Mouse (Mus musculus): Measurements from ENCODE around the gene Uggt1.

Gene Uggt1

DNA sequence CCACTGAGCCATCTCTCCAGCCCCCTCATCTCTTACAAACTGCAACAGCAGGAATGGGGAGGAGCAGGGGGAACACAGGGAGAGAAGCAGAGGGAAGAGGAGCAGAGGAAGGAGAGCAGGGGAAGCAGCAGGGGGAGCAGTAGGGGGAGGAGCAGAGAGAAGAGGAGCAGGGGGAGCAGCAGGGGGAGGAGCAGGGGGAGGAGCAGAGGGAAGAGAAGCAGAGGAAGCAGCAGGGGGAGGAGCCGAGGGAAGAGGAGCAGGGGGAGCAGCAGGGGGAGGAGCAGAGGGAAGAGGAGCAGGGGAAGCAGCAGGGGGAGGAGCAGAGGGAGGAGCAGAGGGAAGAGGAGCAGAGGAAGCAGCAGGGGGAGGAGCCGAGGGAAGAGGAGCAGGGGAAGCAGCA is 14.1 kb upstream of the Uggt1 start:
- intact Hi-C loops (cut with DNase I) = no loop called here

DNA sequence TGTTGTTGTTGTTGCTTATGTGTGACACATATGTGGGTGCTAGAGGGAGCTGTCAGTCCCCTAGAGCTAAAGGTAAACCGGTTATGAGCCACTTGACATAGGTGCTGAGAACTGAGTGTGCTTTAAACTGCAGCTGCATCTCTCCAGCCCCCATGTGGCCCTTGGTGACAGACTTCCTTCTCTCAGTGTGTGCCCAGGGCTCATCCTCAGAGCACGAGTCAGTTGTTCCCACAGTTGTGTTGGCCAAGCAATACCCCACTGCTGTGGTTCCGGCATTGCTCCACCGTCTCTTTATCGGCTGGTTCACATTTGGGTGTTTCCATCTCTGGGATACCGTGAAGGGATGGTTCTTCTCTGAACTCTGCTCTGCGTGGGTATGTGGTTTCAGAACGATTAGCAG is 12.8 kb upstream of the Uggt1 start:
- intact Hi-C loops (cut with DNase I) = no loop called here

DNA sequence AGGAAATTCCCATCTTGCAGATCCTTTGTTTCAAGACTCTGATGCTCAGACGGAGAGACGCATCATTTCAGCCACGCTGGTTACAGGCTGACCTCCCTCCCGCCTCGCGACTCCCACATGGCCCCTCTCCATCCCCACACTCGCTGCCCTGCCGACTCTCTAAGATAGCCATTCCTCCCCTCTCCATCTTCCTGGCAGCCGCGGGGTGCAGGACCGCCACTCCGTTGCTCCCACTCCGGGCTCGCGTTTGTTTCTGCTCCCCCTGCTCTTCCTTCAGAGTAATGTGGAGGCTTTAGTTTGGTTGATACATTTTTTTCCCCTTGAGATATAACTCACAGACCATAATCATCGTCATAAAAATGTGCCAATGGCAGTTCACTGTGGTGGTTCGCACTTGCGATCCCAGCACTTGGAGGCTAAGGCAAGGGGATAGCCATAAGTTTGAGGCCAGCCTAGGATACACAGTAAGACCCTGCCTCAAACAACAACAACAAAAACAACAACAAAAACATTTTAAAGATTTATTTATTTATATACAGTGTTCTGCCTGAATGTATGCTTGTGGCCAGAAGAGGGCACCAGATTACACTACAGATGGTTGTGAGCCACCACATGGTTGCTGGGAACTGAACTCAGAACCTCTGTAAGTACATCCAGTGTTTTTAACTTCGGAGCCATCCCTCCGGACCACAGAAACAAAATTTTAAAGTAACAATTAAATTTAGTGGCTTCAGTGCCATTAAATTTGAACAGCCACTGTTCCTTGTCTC is 11.5 kb upstream of the Uggt1 start:
- intact Hi-C loops (cut with DNase I) = loop anchor here (1.0 kb wide), 1 partner anchor 23 kb away; no protein-coding TSS in a partner anchor

DNA sequence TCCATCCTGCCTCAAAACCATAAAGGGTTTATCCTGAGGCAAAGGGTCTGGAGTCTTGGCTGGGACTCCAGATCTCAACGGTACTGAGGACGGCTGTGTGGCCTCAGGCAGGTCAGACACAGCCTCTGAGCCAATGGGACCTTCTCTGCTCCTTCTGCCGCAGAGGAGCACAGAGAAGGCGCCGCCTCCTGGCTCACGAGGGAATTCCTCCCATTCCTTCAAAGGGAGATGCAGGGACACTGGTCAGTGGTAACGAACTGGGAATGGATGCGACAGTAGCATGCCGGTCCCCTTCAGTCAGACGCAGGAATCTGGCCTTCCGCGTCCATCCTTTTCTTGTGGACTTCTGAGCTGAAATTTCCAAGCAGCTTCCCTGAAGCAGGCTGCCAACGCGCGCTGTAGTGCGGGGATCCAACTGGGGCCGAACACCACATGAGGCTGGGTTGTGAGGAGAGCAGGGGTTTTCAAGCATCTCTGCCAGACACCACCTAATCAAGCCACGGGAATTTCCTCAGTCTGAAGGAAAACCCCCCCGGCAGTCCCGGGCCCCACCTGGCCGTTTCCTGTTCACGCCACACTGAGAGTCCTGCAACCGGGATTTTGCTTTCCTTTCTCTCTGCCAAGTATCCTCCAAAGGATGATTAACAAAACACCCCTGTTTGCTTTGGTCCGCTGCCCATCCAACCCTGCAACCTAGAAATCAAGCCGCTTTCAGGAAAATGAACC is 10.3 kb upstream of the Uggt1 start:
- intact Hi-C loops (cut with DNase I) = loop anchor here (1.0 to 5.0 kb wide), 3 partner anchors 25 to 107 kb away; no protein-coding TSS in a partner anchor

DNA sequence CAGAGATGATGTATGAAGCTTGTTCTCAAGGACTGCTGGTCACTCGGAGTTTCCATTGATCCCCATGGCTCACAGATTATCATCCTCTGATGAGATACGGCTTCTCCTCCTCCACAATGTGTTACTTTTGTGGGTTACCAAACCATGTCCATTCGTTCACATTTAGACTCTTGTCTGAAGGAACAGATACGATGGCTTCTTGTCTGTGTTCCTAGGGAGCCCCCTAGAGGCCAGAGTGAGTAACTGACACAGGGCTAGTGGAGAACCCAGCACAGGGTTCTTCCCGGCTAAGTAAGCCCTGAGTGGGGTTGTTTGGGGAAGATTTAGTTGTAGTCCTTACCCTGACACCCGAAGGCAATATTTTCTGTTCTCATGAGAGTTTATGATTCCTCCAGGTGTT is 8.3 kb upstream of the Uggt1 start:
- intact Hi-C loops (cut with DNase I) = loop anchor here (5.0 kb wide), 2 partner anchors 40 to 105 kb away; no protein-coding TSS in a partner anchor

DNA sequence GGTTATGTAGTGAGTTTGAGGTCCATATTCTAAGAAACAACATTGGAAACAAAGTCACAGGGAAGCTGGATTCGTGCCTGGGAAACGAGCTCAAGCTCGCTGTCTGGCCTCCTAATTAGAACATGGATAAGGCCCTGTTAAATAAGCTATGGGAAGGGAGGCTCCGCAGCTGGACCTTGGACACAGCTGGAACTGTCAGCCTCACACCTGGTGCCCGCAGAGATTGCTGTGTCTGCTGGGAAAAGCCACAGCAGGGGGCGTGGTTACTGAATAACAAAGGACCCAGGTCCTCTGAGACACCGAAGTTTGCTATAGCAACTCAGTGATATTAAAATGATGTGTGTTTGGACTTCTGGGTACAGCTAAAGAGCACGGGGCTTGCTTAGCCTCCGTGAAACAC is 6.9 kb upstream of the Uggt1 start:
- intact Hi-C loops (cut with DNase I) = loop anchor here (5.0 kb wide), 2 partner anchors 39 to 104 kb away; no protein-coding TSS in a partner anchor

DNA sequence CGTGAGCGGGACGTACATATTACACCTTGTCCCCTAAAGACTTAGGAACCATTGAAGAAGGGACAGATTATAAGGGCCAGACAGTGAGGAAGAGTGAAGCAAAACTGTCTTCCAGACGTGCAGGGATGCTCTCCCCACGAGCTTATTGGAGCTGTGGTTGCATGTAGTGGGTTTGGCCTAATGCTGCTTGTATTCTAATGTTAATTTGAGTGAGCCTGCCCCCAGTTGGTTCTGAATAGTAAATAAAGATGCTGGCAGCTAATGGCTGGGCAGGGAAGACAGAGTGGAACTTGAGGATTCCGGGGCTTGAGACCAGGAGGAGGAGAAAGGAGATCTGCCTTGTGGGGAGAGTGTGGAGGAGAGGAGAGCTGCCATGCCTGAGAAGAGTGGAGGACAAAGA is 2.2 kb upstream of the Uggt1 start:
- intact Hi-C loops (cut with DNase I) = loop anchor here (10.0 kb wide), 1 partner anchor 172 kb away; no protein-coding TSS in a partner anchor

DNA sequence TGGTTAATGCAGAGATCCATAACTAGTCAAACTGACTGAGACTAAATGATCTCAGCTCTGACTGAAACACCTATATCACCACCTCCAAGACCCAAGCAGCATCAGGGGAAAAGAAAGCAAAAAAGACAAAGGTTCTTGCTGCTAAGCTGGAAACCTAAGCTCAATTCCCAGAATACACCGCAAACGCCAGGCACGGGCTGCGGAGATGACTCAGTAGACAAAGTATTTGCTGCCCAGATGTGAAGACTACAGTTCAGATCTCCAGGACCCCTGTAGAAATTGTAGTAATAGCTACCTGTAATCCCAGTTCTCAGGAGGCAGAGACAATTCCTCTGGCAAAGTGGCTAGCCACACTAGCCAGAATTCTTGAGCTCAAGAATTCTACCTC is 302 bp upstream of the Uggt1 start:
- intact Hi-C loops (cut with DNase I) = loop anchor here (10.0 kb wide), 1 partner anchor 170 kb away; no protein-coding TSS in a partner anchor

DNA sequence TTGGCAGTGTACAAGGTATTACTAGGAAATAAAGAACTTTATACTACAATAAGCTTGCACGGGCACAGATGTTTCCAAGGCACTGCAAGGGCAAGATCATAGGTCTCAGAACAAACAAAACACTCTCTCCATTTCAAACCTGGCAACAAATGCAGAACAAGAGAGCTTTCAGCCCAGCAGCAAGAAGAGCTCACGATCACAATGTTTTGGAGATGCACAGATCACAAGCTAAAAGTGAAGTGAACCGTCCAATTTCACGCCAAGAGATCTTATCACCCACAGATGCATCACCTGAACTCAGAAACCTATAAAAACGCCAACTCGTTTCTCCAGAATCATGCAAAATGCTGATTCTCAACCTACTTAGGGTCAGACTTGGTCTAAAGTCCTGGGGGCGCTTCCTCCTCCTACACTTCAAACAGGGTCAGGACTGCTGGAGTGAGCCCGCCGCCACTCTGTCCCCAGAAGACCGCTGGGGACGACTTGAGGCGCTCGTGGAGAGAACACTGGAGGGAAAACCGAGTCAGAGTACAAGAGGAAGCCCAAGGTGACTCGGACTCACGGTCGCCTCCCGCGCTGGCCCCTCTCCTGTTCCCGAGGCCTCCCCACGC is 968 bp downstream of the Uggt1 start:
- intact Hi-C loops (cut with DNase I) = loop anchor here (10.0 kb wide), 1 partner anchor 169 kb away; no protein-coding TSS in a partner anchor

DNA sequence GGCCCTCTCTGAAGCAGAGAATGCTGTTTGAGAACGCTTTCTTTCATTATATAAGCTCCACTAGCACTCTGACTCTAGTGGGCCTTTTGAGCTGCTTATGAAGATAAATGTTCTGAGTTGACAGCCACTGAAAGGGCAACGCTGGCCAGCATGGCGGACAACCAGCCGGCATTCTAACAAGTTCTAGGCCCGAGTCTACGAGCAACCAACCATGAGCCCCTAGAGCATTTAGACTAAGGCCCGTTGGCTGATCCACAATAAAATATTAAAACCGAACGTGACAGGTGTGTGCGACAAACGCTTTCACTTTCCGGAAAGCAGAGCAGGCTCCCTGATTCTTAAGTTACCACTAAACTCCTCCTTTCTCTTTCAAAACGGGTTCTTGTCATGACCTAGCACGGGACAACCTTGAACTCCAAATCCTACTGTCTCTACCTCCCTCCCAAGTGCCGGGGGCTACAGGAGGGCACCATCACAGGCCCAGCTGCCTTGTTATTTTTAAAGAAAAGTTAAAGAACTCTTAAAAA is 2.6 kb downstream of the Uggt1 start:
- intact Hi-C loops (cut with DNase I) = loop anchor here (10.0 kb wide), 1 partner anchor 167 kb away; no protein-coding TSS in a partner anchor

DNA sequence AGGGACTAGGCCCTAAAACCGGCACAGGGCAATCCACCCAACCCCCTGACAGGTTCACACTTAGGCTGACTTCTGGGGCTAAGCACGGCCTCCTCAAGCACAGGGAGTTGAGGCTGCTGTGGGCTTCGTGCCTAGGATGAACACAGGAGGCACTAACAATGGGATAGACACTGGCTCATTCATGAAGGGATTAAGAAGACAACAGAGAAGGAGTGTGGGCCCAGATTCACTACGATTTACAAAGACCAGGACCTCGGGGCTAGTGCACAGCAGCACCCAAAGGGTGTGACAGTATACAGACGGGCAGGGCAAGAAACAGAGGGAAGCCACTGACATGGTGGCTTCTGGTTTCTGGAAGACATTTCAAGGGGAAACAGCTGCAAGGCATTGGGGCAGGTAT is 4.3 kb downstream of the Uggt1 start:
- intact Hi-C loops (cut with DNase I) = loop anchor here (10.0 kb wide), 1 partner anchor 165 kb away; no protein-coding TSS in a partner anchor

DNA sequence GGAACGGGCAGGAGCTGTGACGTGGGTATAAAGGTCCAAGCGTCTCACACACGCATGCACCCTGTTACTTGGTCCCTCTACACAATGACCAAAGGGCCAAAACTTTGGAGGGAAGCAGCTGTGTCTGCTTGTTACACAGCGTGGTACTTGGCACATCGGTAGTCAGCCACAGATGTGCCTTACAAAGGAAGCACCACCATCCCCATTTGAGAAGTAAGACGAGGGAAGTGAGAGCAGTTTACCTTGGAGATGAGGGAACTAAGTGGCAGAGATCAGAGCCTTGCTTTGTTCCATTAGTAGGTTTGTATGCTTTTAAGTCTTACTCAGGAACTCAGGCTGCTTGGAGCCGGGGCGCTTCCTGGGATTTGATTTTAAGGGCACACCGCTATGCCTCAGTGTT is 5.1 kb downstream of the Uggt1 start:
- intact Hi-C loops (cut with DNase I) = no loop called here

DNA sequence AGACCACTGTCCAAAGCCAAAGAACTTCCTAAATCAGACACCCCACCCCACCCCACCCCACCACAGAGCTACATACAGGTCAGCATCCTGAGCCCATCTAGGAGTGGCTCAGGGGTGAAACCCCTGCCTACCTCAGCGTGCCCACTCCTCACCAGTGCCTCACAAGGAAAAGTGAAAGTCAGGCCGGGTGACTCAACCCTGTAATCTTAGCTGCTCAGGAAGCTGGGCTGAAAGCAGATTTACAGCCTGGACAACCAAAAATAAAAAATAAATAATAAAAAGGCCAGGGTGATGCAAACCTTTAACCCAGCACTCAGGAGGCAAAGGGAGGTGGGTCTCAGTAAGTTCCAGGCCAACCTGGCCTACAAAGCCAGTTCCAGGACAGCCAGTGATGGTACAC is 8.7 kb downstream of the Uggt1 start:
- intact Hi-C loops (cut with DNase I) = no loop called here

DNA sequence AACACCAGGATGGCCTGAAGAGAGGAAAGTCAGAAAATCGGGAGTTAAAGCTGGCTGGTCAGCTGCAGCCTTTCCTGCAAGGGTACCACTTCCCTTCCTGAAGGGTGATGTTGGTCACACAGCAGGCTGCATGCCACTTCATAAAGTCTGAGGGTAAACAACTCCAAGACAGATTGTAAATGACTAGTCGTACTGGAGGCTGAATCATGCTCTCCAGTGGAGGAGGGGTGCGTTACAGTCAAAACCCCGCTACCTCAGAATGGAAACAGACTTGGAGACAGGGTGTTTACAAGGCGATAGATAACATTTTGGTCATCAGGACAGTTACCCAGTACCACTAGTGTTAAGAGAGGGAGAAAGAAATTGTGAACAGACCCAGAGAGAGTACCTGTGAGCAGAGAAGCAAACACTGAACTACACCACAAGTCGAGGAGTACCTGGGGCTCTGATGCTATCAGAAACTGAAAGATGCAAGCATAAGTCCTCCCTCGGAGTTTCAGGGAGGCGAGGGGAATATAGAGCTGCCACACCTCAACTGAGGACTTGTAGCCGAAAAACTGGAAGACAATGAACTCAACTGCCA is 9.4 kb downstream of the Uggt1 start:
- intact Hi-C loops (cut with DNase I) = no loop called here

DNA sequence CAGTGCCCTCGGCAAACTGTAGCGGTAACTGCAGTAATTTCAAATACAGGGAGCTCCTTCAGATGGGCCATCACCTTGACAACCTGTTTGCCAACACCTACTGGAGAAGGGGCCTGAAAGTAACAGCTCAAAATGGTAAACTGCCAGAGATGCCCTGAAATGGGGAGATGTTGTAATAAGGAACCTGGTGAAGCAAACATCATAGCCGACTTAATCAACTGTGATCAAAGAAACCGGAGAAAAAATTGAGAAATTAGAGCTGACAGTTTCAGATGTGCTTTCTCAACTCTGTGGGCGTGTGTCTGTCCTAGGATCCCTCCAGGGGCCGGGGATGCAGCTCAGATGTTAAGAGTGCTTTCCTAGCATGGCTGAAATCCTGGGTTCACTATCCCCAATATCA is 11.3 kb downstream of the Uggt1 start:
- intact Hi-C loops (cut with DNase I) = no loop called here

DNA sequence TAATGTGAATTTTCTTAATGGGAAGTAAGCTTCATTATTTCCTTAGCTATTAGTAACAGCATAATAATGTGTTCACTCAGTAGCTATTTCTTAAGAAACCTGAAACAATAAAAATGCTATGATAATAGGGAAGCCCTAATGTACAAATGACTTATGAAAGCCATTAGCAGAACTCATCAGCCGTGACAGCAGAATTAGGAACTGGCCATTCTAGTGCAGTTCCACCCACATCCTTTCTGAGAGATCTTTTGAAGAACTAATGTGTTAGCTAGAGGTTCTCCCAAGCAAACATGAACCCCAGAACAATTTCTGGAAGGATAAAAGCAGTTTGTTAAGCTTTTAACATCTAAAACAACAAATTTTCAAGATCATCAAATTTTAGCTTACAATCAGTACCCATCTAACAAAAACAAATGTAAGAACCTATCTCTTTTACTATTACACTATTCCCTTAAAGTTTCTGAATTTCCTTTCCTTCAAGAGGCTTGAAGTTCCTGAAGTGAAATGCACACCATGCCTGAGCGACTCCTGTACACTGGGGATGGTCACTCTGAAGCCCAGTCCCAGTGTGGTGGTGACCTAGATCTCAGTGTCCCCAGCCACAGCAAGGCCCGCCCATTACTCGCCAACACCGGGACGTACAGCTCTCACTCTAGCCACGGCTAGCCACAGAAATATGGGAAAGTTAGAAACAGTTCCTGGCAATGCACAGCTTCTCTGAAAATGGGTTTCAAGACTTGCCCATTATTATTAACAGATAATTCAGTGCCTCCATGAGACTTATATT is 13.4 kb downstream of the Uggt1 start:
- intact Hi-C loops (cut with DNase I) = no loop called here

DNA sequence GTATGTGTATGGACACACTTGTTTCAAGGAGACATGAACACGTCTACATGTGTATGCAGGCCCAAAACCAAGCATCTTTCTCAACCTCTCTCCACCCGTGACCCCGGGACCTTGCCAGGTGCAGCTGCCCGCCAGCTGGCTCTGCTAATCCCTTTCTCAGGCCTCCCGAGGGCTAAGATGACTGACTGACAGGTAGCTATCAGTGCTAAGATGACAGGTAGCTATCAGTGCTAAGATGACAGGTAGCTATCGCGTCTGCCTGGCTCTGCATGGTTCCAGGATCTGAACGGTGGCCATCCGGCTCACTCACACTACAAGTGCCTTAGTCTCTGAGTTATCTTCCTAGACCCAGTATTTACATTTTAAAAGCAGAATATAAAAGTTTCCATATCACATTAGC is 16.1 kb downstream of the Uggt1 start:
- intact Hi-C loops (cut with DNase I) = no loop called here

DNA sequence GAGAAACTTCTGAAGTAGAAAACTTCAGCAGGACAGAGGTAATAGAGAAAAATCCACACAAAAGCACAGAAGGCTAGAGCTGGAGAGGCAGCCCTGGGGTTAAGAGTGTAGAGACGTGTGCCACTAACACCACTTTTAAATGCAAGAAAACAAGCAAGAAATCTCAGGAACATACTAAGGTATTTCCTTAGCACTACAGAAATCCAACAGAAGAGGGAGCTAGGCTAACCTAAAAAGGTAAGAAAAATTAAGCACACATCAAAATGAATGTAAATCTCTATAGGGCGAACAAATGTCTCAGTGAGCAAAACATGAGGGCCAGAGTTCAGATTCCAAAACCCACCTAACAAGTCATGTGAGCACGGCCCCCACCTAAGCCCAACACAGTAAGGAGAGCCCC is 19.9 kb downstream of the Uggt1 start:
- intact Hi-C loops (cut with DNase I) = no loop called here

DNA sequence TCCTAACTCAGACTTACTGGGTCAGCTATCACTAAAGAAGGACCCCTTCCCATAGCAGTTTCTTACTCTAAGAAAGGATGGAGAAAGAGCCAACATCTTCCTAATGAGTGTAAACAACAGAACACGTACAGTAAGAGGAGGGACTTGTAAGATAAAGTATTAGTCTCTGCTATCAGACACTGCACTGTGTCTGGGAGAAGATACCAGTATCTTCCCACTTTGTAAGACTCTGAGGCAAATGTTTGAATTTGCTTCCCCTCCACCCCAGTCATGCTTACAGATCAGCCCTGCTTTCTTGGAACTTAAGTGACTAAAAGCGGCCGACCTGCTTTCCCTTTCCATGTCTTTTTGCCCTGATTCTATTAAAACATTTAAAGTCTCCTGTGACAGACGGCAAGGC is 30.2 kb downstream of the Uggt1 start:
- intact Hi-C loops (cut with DNase I) = loop anchor here (5.0 kb wide), 1 partner anchor 38 kb away; no protein-coding TSS in a partner anchor

DNA sequence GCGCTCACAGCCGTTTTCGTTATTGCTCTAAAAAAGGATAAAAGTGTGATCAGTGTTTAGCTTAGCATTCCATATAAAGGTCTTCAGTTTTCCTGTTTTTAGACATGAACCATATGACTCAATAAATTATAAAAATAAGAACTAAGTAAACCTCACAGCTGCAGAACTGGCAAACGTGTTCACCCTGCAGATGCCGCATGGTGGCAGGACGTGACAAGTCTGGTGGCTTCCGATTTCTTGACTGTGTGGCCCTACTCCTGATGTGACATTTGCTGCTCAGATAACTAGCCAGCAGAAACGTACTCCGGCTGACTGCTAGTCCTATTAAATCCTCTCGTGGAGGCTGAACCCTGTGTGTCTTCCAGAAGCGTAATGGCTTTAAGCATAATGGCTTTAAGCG is 42.8 kb downstream of the Uggt1 start:
- intact Hi-C loops (cut with DNase I) = no loop called here

Measured in adrenal gland (tissue).